Mouse (Mus musculus): ENCODE results near the gene Spag9. TPM values are rescaled to one million over a fixed set of nuclear protein-coding genes. Genes with fewer than 3 reads are reported as not detected.
"Not testable (repeated sequence)": the region's sequence is repeated elsewhere in the genome, so short reads cannot be mapped to it uniquely, and the experiment has no call there.

The Spag9 gene
- polyA plus RNA-seq, 1 experiment from 2014 or later, result 51.8 TPM

DNA sequence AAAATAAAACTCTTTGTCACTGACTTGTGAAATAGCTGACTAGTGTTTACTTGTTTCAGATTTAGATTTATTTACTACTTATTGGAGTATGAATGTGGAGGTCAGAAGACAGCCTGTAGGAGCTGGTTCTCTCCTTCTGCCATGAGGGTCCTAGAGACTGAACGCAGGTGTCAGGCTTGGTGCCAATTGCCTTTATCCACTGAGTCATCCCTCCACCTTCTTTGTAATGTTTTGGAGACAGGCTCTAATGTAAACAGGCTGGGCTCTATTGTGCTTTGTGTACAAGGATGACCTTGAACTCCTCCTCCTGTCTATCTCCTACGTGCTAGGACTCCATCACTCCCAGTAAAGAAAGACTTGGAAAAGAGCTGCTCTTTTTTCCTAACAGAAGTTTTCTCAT is 51.4 kb downstream of the Spag9 start:
- H3K36me3 ChIP-seq (ENCODE audit: inconsistent target), result peaks cover 21% of the 10 kb centered on the region; the same call in 1 of the 2 replicates
- no peak overlapping the region for H3K27ac ChIP-seq
- H3K4me3 ChIP-seq (ENCODE audit: inconsistent target), result no peak overlapping the region
- peaks cover 70% of the 10 kb centered on the region for H3K79me2 ChIP-seq (ENCODE audit: inconsistent target)
- WGBS (ENCODE audit: missing documents), result 100% methylated on average over 2 of the region's 2 CpGs

DNA sequence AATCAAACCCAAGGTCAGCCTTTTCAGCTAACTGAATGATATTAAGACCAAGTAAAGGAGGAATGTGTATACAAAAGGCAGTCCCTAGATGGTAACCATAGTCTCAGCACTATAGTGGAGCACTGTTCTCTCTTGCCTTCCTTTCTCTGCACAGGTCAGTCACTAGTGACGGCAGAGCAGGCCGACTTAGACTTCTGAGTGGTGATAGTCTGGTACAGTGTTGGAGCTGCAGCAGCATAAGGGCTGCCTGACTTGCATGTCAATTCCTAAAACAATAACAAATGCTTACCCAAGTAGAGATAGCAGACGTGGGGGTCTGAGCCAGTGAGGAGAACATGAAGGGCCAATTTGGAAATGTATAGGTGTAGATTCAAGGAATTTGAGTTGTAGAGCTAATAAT is 58.3 kb downstream of the Spag9 start:
- H3K4me3 ChIP-seq (ENCODE audit: inconsistent target), result no peak overlapping the region
- 91% methylated on average over 3 of the region's 3 CpGs for whole genome bisulfite sequencing (ENCODE audit: missing documents)
- no peak overlapping the region for H3K27ac ChIP-seq
- H3K79me2 ChIP-seq (ENCODE audit: inconsistent target), result peaks cover 83% of the 10 kb centered on the region; the same call in 1 of the 2 replicates
- peaks cover 14% of the 10 kb centered on the region; the same call in 1 of the 2 replicates for H3K36me3 ChIP-seq (ENCODE audit: inconsistent target)

DNA sequence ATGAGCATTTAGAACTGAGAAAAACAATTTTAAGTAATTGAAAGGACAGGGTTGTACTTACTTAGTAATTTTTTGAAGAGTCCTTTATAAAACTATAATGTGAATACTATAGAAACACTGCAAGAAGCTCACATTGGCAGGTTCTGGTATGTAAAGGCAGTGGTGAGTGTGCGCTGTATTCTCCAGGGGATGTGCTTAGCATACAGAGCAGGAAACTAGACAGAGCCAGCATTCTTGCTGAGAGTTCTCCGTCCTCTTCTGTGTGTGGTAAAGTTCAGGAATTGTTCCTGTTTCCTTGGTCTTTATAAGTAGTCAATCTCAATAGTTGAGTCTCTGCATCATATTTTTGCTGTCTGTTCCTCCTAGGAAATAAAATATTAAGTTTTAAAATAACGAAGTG is 59.0 kb downstream of the Spag9 start:
- H3K79me2 ChIP-seq (ENCODE audit: inconsistent target), result peaks cover 87% of the 10 kb centered on the region; the same call in 1 of the 2 replicates
- no peak overlapping the region for H3K4me3 ChIP-seq (ENCODE audit: inconsistent target)
- 90% methylated on average over 3 of the region's 3 CpGs for WGBS (ENCODE audit: missing documents)
- H3K36me3 ChIP-seq (ENCODE audit: inconsistent target), result peaks cover 14% of the 10 kb centered on the region; the same call in 1 of the 2 replicates
- no peak overlapping the region for H3K27ac ChIP-seq

DNA sequence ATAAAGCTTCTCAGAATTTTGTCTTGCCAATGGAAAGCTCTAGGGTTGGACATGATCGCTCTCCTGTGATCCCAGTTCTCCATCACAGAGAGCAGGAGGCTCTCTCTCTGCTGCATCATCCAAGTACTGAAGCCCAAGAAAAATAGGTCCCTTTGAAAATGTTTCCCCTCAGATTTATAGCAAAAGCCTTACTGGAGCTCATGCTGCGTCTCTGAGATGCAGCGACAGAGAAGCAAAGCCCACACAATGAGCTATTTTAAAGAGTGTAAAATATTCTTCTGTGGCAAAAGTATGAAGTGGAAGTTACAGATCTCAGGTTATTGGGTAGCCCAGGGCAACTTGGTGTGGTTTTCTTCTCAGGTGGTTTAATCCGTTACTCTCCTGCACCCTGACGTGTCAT is 68.0 kb downstream of the Spag9 start:
- 93% methylated on average over 5 of the region's 5 CpGs for WGBS (ENCODE audit: missing documents)
- peaks cover 31% of the 10 kb centered on the region; the same call in 1 of the 2 replicates for H3K36me3 ChIP-seq (ENCODE audit: inconsistent target)
- H3K4me3 ChIP-seq (ENCODE audit: inconsistent target), result no peak overlapping the region
- H3K27ac ChIP-seq, result no peak overlapping the region
- peaks cover 17% of the 10 kb centered on the region; the same call in 1 of the 2 replicates for H3K79me2 ChIP-seq (ENCODE audit: inconsistent target)

DNA sequence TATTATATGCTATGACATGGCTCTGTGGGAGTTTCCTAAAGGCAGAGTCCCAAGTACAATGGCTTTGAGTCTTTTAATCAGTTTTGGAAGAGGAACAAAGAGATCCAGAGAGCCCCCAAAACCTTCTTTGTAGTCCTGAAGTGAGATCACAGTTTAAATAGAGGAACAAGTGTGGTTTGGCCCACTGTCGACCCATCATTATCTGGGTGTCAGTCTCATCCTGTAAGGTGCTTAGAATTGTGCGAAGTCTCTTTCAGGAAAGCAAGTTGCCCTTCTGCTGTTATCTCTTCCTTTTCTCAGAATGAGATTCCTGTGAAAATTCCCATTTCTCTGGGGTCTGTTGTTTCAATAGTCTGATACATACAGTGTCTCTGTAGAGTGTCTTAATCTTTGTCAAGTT is 74.6 kb downstream of the Spag9 start:
- H3K36me3 ChIP-seq (ENCODE audit: inconsistent target), result peaks cover 27% of the 10 kb centered on the region; the same call in 1 of the 2 replicates
- no peak overlapping the region for H3K27ac ChIP-seq
- H3K79me2 ChIP-seq (ENCODE audit: inconsistent target), result no peaks in the 10 kb centered on the region; the same call in 1 of the 2 replicates
- H3K4me3 ChIP-seq (ENCODE audit: inconsistent target), result no peak overlapping the region
- 51% methylated on average over 2 of the region's 2 CpGs for WGBS (ENCODE audit: missing documents)

DNA sequence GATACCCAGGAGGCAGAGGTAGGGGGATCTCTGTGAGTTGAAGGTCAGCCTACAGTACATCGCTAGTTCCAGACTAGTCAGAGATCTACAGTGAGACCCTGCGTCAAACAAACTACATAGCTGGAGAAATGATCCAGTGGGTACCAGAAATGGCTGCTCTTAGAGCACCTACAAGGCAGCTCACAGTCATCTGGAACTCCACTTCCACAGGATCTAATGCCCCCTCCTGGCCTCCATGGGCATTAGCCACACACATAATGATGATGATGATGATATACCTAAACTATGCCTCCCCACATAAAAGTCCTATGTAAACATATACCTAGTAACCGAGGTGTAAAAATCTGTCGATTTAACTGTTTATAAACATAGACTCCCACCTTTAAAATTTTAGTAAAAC is 77.4 kb downstream of the Spag9 start:
- Histone ChIP-seq H3K36me3 (ENCODE audit: inconsistent target) (peaks cover 13% of the 10 kb centered on the region; the same call in 1 of the 2 replicates), H3K27ac (no peak overlapping the region), H3K4me3 (ENCODE audit: inconsistent target) (no peak overlapping the region), H3K79me2 (ENCODE audit: inconsistent target) (no peaks in the 10 kb centered on the region)
- WGBS (ENCODE audit: missing documents), result 94% methylated on average over 4 of the region's 4 CpGs

DNA sequence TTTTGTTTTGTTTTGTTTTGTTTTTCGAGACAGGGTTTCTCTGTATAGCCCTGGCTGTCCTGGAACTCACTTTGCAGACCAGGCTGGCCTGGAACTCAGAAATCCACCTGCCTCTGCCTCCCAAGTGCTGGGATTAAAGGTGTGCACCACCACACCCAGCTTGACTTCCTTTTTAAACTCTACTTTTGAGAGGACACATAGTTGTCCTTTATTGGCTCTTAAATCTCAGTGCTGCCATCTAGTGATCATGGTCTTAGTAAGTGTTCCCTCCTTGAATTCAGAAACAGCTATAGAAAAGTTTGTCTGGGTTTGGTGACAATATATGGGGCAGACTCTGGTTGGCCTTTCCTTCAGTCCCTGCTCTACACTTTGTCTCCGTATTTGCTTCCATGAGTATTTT is 91.1 kb downstream of the Spag9 start:
- H3K4me3 ChIP-seq (ENCODE audit: inconsistent target); H3K27ac ChIP-seq; H3K79me2 ChIP-seq (ENCODE audit: inconsistent target): not testable (repeated sequence)
- 100% methylated on average over 2 of the region's 2 CpGs for WGBS (ENCODE audit: missing documents)
- H3K36me3 ChIP-seq (ENCODE audit: inconsistent target), result peaks cover 56% of the 10 kb centered on the region

DNA sequence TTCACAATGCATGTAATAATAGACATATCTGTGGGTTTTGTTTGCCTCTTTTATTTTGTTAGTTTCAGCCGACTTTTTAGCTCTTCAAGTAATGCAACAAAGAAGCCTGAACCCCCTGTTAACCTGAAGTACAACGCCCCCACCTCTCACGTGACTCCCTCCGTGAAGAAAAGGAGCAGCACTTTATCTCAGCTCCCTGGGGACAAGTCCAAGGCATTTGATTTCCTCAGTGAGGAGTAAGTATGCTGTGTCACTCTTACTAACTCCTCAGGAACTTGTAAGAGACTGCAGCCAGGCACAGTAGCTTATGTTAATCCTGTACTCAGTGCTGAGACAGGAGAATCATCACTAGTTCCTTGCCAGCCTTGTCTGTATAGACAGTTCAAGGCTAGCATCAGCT is 94.6 kb downstream of the Spag9 start:
- peaks cover 62% of the 10 kb centered on the region for H3K36me3 ChIP-seq (ENCODE audit: inconsistent target)

DNA sequence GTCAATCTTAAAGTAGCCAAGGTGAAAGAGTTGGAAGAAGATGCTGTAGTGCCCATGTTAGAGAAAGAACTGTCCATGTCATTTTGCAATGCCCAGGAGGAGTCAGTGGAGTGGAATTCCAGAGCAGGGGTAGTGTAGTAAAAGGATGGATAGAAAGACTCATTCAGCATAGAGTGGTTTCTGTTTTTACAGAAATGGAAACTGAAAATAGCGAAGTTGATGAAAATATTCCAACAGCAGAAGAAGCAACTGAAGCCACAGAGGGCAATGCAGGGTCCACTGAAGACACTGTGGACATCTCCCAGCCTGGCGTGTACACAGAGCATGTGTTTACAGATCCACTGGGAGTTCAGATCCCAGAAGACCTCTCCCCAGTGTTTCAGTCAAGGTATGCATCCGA is 101.6 kb downstream of the Spag9 start:
- peaks cover 72% of the 10 kb centered on the region for H3K36me3 ChIP-seq (ENCODE audit: inconsistent target)

More for the DNA sequence above, 94.6 kb downstream of the Spag9 start:
- no peak overlapping the region for H3K27ac ChIP-seq
- H3K4me3 ChIP-seq (ENCODE audit: inconsistent target), result no peak overlapping the region
- no peaks in the 10 kb centered on the region for H3K79me2 ChIP-seq (ENCODE audit: inconsistent target)
- WGBS (ENCODE audit: missing documents), result 94% methylated on average over 4 of the region's 4 CpGs

DNA sequence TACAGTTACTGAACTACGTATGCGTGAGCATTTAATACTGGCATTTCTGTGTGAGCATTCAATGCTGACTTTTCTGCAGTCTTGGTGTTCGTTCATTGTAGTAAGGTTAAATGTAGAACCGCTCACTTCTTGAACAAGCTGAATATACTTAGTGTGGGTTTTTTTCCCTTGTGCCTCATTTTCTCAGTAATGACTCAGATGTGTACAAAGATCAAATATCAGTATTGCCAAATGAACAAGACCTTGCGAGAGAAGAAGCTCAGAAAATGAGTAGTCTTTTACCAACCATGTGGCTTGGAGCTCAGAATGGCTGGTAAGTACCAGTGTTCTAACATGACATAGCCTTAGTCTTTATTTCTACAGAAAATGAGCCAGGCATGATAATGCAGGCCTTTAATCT is 102.9 kb downstream of the Spag9 start:
- H3K27ac ChIP-seq, result no peak overlapping the region
- 97% methylated on average over 5 of the region's 5 CpGs for WGBS (ENCODE audit: missing documents)
- H3K36me3 ChIP-seq (ENCODE audit: inconsistent target), result peaks cover 65% of the 10 kb centered on the region

More for the DNA sequence above, 101.6 kb downstream of the Spag9 start:
- 91% methylated on average over 3 of the region's 3 CpGs for WGBS (ENCODE audit: missing documents)
- no peaks in the 10 kb centered on the region for H3K79me2 ChIP-seq (ENCODE audit: inconsistent target)
- H3K27ac ChIP-seq, result no peak overlapping the region
- H3K4me3 ChIP-seq (ENCODE audit: inconsistent target), result no peak overlapping the region

DNA sequence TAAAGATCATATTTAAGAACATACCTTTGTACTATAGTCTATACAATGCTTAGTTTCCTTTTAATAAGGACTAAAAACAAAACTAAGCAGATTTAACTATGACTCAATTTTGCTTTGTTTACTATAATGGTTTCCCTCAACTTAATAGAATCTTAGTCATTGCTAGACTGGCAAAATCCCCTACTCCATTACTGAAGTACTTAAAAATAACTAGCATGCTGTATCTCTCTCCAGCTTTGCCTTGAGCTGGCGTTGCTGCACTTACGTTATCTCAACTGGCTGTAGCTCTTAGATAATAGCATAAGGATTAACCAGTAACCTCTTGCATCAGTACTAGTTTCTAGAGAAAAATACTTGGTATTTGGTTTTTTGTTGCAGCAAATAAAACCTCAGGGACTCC is 117.9 kb downstream of the Spag9 start:
- 94% methylated on average over 2 of the region's 2 CpGs for WGBS (ENCODE audit: missing documents)
- H3K4me3 ChIP-seq (ENCODE audit: inconsistent target), result no peak overlapping the region
- H3K27ac ChIP-seq, result no peak overlapping the region
- H3K79me2 ChIP-seq (ENCODE audit: inconsistent target), result no peaks in the 10 kb centered on the region
- peaks cover 44% of the 10 kb centered on the region for H3K36me3 ChIP-seq (ENCODE audit: inconsistent target)

More for the DNA sequence above, 102.9 kb downstream of the Spag9 start:
- Histone ChIP-seq H3K79me2 (ENCODE audit: inconsistent target) (no peaks in the 10 kb centered on the region), H3K4me3 (ENCODE audit: inconsistent target) (no peak overlapping the region)

DNA sequence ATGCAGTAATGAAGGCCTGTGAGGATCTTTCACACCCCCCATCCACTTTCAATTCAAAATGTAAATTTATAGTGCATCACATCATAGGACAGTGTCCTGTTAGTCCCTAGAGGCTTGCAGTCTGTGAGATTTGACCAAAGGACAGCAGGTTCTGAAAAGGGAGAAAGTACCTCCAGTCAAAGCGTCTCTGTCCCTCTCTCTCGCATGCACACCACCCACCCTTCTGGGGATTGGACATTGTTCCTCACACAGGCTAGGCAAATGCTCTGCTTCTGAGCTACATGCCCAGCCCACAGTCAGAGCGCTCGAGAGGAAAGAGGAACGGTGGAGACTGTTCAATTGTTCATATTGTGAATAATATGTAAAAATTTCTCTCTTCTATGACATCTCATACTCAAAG is 119.5 kb downstream of the Spag9 start:
- Histone ChIP-seq H3K4me3 (ENCODE audit: inconsistent target) (no peak overlapping the region), H3K79me2 (ENCODE audit: inconsistent target) (no peaks in the 10 kb centered on the region), H3K36me3 (ENCODE audit: inconsistent target) (peaks cover 34% of the 10 kb centered on the region; the same call in 1 of the 2 replicates), H3K27ac (no peak overlapping the region)
- WGBS (ENCODE audit: missing documents), result 98% methylated on average over 4 of the region's 5 CpGs

DNA sequence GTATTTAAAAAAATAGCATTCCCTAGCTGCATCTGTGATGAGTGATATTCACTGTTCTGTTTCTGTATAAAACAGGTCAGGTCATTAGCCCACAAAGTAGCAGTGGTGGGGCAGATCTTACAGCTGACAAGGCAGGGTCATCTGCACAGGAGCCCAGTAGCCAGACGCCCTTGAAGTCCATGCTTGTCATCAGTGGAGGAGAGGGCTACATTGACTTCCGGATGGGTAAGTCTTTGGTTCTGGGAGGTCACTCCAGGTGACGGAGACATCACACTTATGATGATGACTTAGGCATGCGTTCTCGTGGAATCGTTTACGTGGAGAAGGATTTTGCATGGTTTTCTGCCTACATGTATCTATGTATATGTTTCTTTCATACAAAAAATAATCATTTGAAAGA is 120.8 kb downstream of the Spag9 start:
- Histone ChIP-seq H3K36me3 (ENCODE audit: inconsistent target) (peaks cover 33% of the 10 kb centered on the region; the same call in 1 of the 2 replicates), H3K79me2 (ENCODE audit: inconsistent target) (no peaks in the 10 kb centered on the region), H3K27ac (no peak overlapping the region), H3K4me3 (ENCODE audit: inconsistent target) (no peak overlapping the region)
- 98% methylated on average over 7 of the region's 7 CpGs for WGBS (ENCODE audit: missing documents)

DNA sequence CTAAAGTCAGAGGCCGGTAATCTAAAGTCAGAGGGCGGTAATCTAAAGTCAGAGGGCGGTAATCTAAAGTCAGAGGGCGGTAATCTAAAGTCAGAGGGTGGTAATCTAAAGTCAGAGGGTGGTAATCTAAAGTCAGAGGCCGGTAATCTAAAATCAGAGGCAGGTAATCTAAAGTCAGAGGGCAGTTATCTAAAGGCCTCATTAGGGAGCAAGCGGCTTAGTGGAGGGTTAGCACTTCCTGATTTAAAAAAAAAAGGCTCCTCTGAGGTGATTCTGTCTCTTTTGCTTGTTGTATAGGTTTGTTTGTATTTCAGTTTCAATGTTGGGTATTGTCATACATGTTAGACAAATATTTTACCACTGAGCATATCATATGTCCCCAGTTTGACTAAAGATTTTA is 121.9 kb downstream of the Spag9 start:
- Histone ChIP-seq H3K4me3 (ENCODE audit: inconsistent target) (no peak overlapping the region), H3K27ac (peak overlapping the region; percentile 66; the same call in 1 of the 2 replicates), H3K36me3 (ENCODE audit: inconsistent target) (peaks cover 21% of the 10 kb centered on the region; the same call in 1 of the 2 replicates), H3K79me2 (ENCODE audit: inconsistent target) (no peaks in the 10 kb centered on the region)
- WGBS (ENCODE audit: missing documents), result 100% methylated on average over 4 of the region's 6 CpGs

DNA sequence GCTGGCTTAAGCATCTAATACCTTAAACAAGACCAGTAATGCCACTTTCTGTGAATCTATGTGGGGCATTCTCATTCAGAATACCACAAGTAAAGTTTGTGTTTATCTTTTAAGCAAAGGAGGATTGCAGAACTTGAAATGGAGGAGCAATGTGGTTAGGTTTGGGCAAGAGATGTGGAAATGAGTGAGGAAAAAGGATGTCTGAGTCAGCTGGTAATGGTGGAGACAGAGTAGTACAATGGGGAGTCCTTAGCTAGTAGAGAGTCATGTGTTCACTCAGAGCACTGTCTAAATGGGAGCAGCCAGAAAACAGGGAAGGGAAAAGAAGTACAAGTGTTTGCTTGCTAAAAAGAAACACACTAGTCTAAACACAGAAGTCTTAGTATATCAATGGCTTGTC is 122.7 kb downstream of the Spag9 start:
- Histone ChIP-seq H3K27ac (peak overlapping the region; percentile 66), H3K79me2 (ENCODE audit: inconsistent target) (no peaks in the 10 kb centered on the region), H3K36me3 (ENCODE audit: inconsistent target) (peaks cover 18% of the 10 kb centered on the region; the same call in 1 of the 2 replicates), H3K4me3 (ENCODE audit: inconsistent target) (no peak overlapping the region)

DNA sequence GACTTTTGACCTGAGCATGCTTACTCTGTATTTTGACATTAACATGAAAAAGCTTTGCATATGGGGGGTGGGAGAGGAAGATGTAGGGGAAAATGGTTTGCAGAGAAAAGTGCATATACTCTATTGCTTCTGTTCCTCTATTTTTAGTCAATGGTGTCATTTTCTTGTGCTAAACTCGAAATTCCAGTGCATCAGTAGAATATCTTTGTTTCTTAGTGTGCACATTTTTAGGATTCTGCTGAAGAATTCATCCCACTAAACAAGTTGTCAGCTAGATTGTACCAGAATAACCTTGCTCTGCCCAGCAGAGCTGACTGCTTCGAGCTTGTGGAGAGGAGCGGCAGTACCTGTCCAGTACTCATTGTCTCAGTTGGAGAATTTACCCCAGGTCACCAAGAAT is 124.8 kb downstream of the Spag9 start:
- H3K36me3 ChIP-seq (ENCODE audit: inconsistent target), result peaks cover 20% of the 10 kb centered on the region; the same call in 1 of the 2 replicates
- no peaks in the 10 kb centered on the region for H3K79me2 ChIP-seq (ENCODE audit: inconsistent target)
- peak overlapping the region; percentile 38 for H3K27ac ChIP-seq
- whole genome bisulfite sequencing (ENCODE audit: missing documents), result 75% methylated on average over 3 of the region's 3 CpGs
- no peak overlapping the region for H3K4me3 ChIP-seq (ENCODE audit: inconsistent target)

Data from macrophage (primary cell).